Mouse (Mus musculus) E14TG2a.4 (cell line): ENCODE data around the gene Fat3.

ENCODE experiments used
- CTCF ChIP-seq: conservative IDR thresholded peaks from 2 replicates; pipeline ENCODE4 v1.5.1; 2014; ENCODE audit warnings: low read length
- NANOG ChIP-seq: IDR thresholded peaks from 2 replicates; pipeline ENCODE4 v1.6.1; 2014; ENCODE audit warnings: borderline replicate concordance, low read length, mixed read lengths

GRCm38 (mm10) chr9:16282291-16282804 lies 218.7 kb downstream of the Fat3 start:
- TF ChIP-seq CTCF (no peak), NANOG (no peak)
